Mouse (Mus musculus): ENCODE data around the gene Sbp. TPM values are rescaled to one million over a fixed set of nuclear protein-coding genes. Genes with fewer than 3 reads are reported as not detected.
A peak's percentile ranks its signal among the peaks of the same experiment; 100 is the strongest.
"Not testable (repeated sequence)": the region's sequence is repeated elsewhere in the genome, so short reads cannot be mapped to it uniquely, and the experiment has no call there.

The Sbp gene
- not detected in 2 replicates for polyA plus RNA-seq (2014; fragmentation: Nextera tagmentation; extraction: Ambion mirVana)

- Histone ChIP-seq H3K4me3 (ENCODE audit: control insufficient read depth in 1 of 2, insufficient read depth in 1 of 2, low read depth in 1 of 2, low read length in 2 of 2) (no peak within 1 kb of the TSS), H3K9ac (ENCODE audit: low read length) (no peak within 1 kb of the TSS), H3K27me3 (ENCODE audit: control insufficient read depth, insufficient read depth, low read length) (no peaks in the 10 kb centered on the region; the same call in 1 of the 2 replicates), H3K4me1 (ENCODE audit: control insufficient read depth in 2 of 2, insufficient read depth in 2 of 2, low read length in 2 of 2) (no peaks in the 10 kb centered on the region), H3K36me3 (ENCODE audit: control insufficient read depth, insufficient read depth, low read length) (no peaks in the 10 kb centered on the region), H3K9me3 (ENCODE audit: control insufficient read depth, low read length) (no peaks in the 10 kb centered on the region), H3K27ac (replicated peaks in 1 of 2; ENCODE audit: control insufficient read depth in 1 of 2, insufficient read depth in 1 of 2, low read depth in 2 of 2, low read length in 2 of 2) (no peak within 1 kb of the TSS), H3K4me2 (ENCODE audit: low read length) (no peak within 1 kb of the TSS)
- ATAC-seq (ENCODE audit: insufficient number of reproducible peaks, insufficient read depth, low FRiP score, low read depth) = no peak
These were observed at the start of gene Sbp for GRCm38 (mm10) chr17:23941372-23941771. Gene Sbp, plus strand, starts transcription at chr17:23941672.

GRCm38 (mm10) chr17:23917158-23917557, 24.3 kb upstream of the Sbp start, which contains the start of gene Dcpp3:
Gene Dcpp3, plus strand, starts transcription at chr17:23917458.
- WGBS = 63% methylated on average over 4 of the region's 4 CpGs
- H3K4me3 ChIP-seq (ENCODE audit: control insufficient read depth in 1 of 2, insufficient read depth in 1 of 2, low read depth in 1 of 2, low read length in 2 of 2); H3K27me3 ChIP-seq (ENCODE audit: control insufficient read depth, insufficient read depth, low read length): not testable (repeated sequence)

GRCm38 (mm10) chr17:23924531-23925007, 16.9 kb upstream of the Sbp start:
- no peaks in the 10 kb centered on the region for H3K9me3 ChIP-seq (ENCODE audit: control insufficient read depth, low read length)
- H3K4me2 ChIP-seq (ENCODE audit: low read length) = peak overlapping the region; percentile 88
- peak overlapping the region; percentile 46 to 57 for H3K4me3 ChIP-seq (ENCODE audit: control insufficient read depth in 1 of 2, insufficient read depth in 1 of 2, low read depth in 1 of 2, low read length in 2 of 2)
- no peaks in the 10 kb centered on the region for H3K36me3 ChIP-seq (ENCODE audit: control insufficient read depth, insufficient read depth, low read length)
- peak overlapping the region; percentile 82 for H3K9ac ChIP-seq (ENCODE audit: low read length)
- H3K27ac ChIP-seq (replicated peaks in 1 of 2; ENCODE audit: control insufficient read depth in 1 of 2, insufficient read depth in 1 of 2, low read depth in 2 of 2, low read length in 2 of 2) = peak overlapping the region; percentile 95 to 97
- H3K4me1 ChIP-seq (ENCODE audit: control insufficient read depth in 2 of 2, insufficient read depth in 2 of 2, low read length in 2 of 2) = peaks cover 3 to 8% of the 10 kb centered on the region in 2 experiments; a peak in 2 of 4 replicates
- no peaks in the 10 kb centered on the region for H3K27me3 ChIP-seq (ENCODE audit: control insufficient read depth, insufficient read depth, low read length)
- peak; percentile 99 for ATAC-seq (ENCODE audit: insufficient number of reproducible peaks, insufficient read depth, low FRiP score, low read depth)
- WGBS = under 1% methylated on average over 27 of the region's 29 CpGs

More at GRCm38 (mm10) chr17:23917158-23917557, 24.3 kb upstream of the Sbp start, which contains the start of gene Dcpp3:
- H3K9ac ChIP-seq (ENCODE audit: low read length); H3K4me2 ChIP-seq (ENCODE audit: low read length); ATAC-seq (ENCODE audit: insufficient number of reproducible peaks, insufficient read depth, low FRiP score, low read depth); H3K36me3 ChIP-seq (ENCODE audit: control insufficient read depth, insufficient read depth, low read length); H3K27ac ChIP-seq (replicated peaks in 1 of 2; ENCODE audit: control insufficient read depth in 1 of 2, insufficient read depth in 1 of 2, low read depth in 2 of 2, low read length in 2 of 2); H3K4me1 ChIP-seq (ENCODE audit: control insufficient read depth in 2 of 2, insufficient read depth in 2 of 2, low read length in 2 of 2); H3K9me3 ChIP-seq (ENCODE audit: control insufficient read depth, low read length): not testable (repeated sequence)

- peaks cover 3 to 8% of the 10 kb centered on the region in 2 experiments; a peak in 2 of 4 replicates for H3K4me1 ChIP-seq (ENCODE audit: control insufficient read depth in 2 of 2, insufficient read depth in 2 of 2, low read length in 2 of 2)
- peak overlapping the region; percentile 82 for H3K9ac ChIP-seq (ENCODE audit: low read length)
- H3K9me3 ChIP-seq (ENCODE audit: control insufficient read depth, low read length) = no peaks in the 10 kb centered on the region
- H3K27ac ChIP-seq (replicated peaks in 1 of 2; ENCODE audit: control insufficient read depth in 1 of 2, insufficient read depth in 1 of 2, low read depth in 2 of 2, low read length in 2 of 2) = peak overlapping the region; percentile 95 to 97
- H3K4me3 ChIP-seq (ENCODE audit: control insufficient read depth in 1 of 2, insufficient read depth in 1 of 2, low read depth in 1 of 2, low read length in 2 of 2) = peak overlapping the region; percentile 46 to 57
- peak overlapping the region; percentile 88 for H3K4me2 ChIP-seq (ENCODE audit: low read length)
- H3K27me3 ChIP-seq (ENCODE audit: control insufficient read depth, insufficient read depth, low read length) = no peaks in the 10 kb centered on the region
- WGBS = under 1% methylated on average over 14 of the region's 14 CpGs
- peak; percentile 75 for ATAC-seq (ENCODE audit: insufficient number of reproducible peaks, insufficient read depth, low FRiP score, low read depth)
- no peaks in the 10 kb centered on the region for H3K36me3 ChIP-seq (ENCODE audit: control insufficient read depth, insufficient read depth, low read length)
These were observed 16.4 kb upstream of the Sbp start for GRCm38 (mm10) chr17:23925090-23925493.

GRCm38 (mm10) chr17:23931157-23931556, 10.3 kb upstream of the Sbp start:
- no peaks in the 10 kb centered on the region for H3K36me3 ChIP-seq (ENCODE audit: control insufficient read depth, insufficient read depth, low read length)
- H3K27me3 ChIP-seq (ENCODE audit: control insufficient read depth, insufficient read depth, low read length) = no peaks in the 10 kb centered on the region
- ATAC-seq (ENCODE audit: insufficient number of reproducible peaks, insufficient read depth, low FRiP score, low read depth) = no peak

GRCm38 (mm10) chr17:23947486-23947885, 6.0 kb downstream of the Sbp start:
- H3K36me3 ChIP-seq (ENCODE audit: control insufficient read depth, insufficient read depth, low read length); H3K4me1 ChIP-seq (ENCODE audit: control insufficient read depth in 2 of 2, insufficient read depth in 2 of 2, low read length in 2 of 2); H3K9me3 ChIP-seq (ENCODE audit: control insufficient read depth, low read length); H3K27ac ChIP-seq (replicated peaks in 1 of 2; ENCODE audit: control insufficient read depth in 1 of 2, insufficient read depth in 1 of 2, low read depth in 2 of 2, low read length in 2 of 2); ATAC-seq (ENCODE audit: insufficient number of reproducible peaks, insufficient read depth, low FRiP score, low read depth); H3K4me2 ChIP-seq (ENCODE audit: low read length); H3K9ac ChIP-seq (ENCODE audit: low read length); H3K4me3 ChIP-seq (ENCODE audit: control insufficient read depth in 1 of 2, insufficient read depth in 1 of 2, low read depth in 1 of 2, low read length in 2 of 2); H3K27me3 ChIP-seq (ENCODE audit: control insufficient read depth, insufficient read depth, low read length): not testable (repeated sequence)
- WGBS = 72% methylated on average over 4 of the region's 4 CpGs

More at GRCm38 (mm10) chr17:23931157-23931556, 10.3 kb upstream of the Sbp start:
- H3K27ac ChIP-seq (replicated peaks in 1 of 2; ENCODE audit: control insufficient read depth in 1 of 2, insufficient read depth in 1 of 2, low read depth in 2 of 2, low read length in 2 of 2) = no peak overlapping the region
- no peak overlapping the region for H3K4me3 ChIP-seq (ENCODE audit: control insufficient read depth in 1 of 2, insufficient read depth in 1 of 2, low read depth in 1 of 2, low read length in 2 of 2)
- H3K9ac ChIP-seq (ENCODE audit: low read length) = no peak overlapping the region
- WGBS = 69% methylated on average over 5 of the region's 5 CpGs
- no peaks in the 10 kb centered on the region for H3K9me3 ChIP-seq (ENCODE audit: control insufficient read depth, low read length)
- H3K4me2 ChIP-seq (ENCODE audit: low read length) = no peak overlapping the region
- no peaks in the 10 kb centered on the region for H3K4me1 ChIP-seq (ENCODE audit: control insufficient read depth in 2 of 2, insufficient read depth in 2 of 2, low read length in 2 of 2)

- no peak for ATAC-seq (ENCODE audit: insufficient number of reproducible peaks, insufficient read depth, low FRiP score, low read depth)
- H3K9me3 ChIP-seq (ENCODE audit: control insufficient read depth, low read length) = no peaks in the 10 kb centered on the region
- H3K4me3 ChIP-seq (ENCODE audit: control insufficient read depth in 1 of 2, insufficient read depth in 1 of 2, low read depth in 1 of 2, low read length in 2 of 2) = no peak overlapping the region
- H3K36me3 ChIP-seq (ENCODE audit: control insufficient read depth, insufficient read depth, low read length) = no peaks in the 10 kb centered on the region
- no peaks in the 10 kb centered on the region for H3K4me1 ChIP-seq (ENCODE audit: control insufficient read depth in 2 of 2, insufficient read depth in 2 of 2, low read length in 2 of 2)
- H3K4me2 ChIP-seq (ENCODE audit: low read length) = no peak overlapping the region
- WGBS = 77% methylated on average over 2 of the region's 2 CpGs
- no peaks in the 10 kb centered on the region for H3K27me3 ChIP-seq (ENCODE audit: control insufficient read depth, insufficient read depth, low read length)
- H3K9ac ChIP-seq (ENCODE audit: low read length) = no peak overlapping the region
- no peak overlapping the region for H3K27ac ChIP-seq (replicated peaks in 1 of 2; ENCODE audit: control insufficient read depth in 1 of 2, insufficient read depth in 1 of 2, low read depth in 2 of 2, low read length in 2 of 2)
These were observed 7.6 kb downstream of the Sbp start for GRCm38 (mm10) chr17:23949068-23949467.

DNA sequence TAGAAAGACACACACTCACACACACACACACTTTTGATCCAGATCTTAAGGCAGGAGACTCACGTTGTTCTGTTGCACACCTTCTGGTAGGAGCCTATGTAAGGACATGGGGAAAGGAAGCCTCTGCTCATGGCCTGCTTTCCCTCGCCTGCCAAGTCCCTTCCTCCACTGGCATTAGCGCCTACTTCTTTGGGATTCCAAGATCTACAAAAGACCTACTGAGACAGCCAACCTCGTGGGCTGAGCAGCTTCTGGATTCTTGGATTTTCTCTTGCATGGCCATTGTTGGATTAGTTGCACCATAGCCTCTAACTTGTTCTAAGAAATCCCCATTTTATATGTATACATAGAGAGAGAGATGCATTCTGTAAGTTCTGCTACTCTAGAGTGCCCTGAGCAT, 9.4 kb downstream of the Sbp start:
- H3K36me3 ChIP-seq (ENCODE audit: control insufficient read depth, insufficient read depth, low read length); ATAC-seq (ENCODE audit: insufficient number of reproducible peaks, insufficient read depth, low FRiP score, low read depth); H3K27me3 ChIP-seq (ENCODE audit: control insufficient read depth, insufficient read depth, low read length); H3K9ac ChIP-seq (ENCODE audit: low read length); H3K4me1 ChIP-seq (ENCODE audit: control insufficient read depth in 2 of 2, insufficient read depth in 2 of 2, low read length in 2 of 2); H3K9me3 ChIP-seq (ENCODE audit: control insufficient read depth, low read length); H3K4me3 ChIP-seq (ENCODE audit: control insufficient read depth in 1 of 2, insufficient read depth in 1 of 2, low read depth in 1 of 2, low read length in 2 of 2); H3K27ac ChIP-seq (replicated peaks in 1 of 2; ENCODE audit: control insufficient read depth in 1 of 2, insufficient read depth in 1 of 2, low read depth in 2 of 2, low read length in 2 of 2); H3K4me2 ChIP-seq (ENCODE audit: low read length): not testable (repeated sequence)
- 73% methylated on average over 4 of the region's 4 CpGs for WGBS

All from heart, embryonic 14.5 days (tissue).